Mouse (Mus musculus) 3T3-L1 (cell line): ENCODE measurements around the gene Armc12.

Source experiments
- DNase-seq: peaks from one replicate; pipeline ENCODE4 v3.0.0-alpha.2; 2015; ENCODE audit warnings: low read depth, low spot score

Armc12 gene

DNA sequence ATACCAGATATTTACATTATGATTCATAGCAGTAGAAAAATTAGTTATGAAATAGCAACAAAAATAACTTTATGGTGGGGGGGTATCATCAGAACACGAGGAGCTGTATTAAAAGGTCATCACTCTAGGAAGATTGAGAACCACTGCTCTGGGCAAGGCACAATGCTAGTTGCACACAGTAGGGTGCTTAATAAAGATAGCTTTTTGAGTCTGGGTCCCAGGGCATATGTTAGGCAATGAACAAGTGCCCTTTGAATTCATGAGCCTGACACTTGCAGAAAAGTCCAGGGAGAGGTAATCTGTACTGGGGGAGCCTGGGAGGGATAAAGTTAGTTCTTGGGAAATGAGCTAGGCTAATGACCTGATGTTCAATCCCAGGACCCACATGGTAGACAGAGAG is 17.3 kb upstream of the Armc12 start:
- no peak for DNase-seq

DNA sequence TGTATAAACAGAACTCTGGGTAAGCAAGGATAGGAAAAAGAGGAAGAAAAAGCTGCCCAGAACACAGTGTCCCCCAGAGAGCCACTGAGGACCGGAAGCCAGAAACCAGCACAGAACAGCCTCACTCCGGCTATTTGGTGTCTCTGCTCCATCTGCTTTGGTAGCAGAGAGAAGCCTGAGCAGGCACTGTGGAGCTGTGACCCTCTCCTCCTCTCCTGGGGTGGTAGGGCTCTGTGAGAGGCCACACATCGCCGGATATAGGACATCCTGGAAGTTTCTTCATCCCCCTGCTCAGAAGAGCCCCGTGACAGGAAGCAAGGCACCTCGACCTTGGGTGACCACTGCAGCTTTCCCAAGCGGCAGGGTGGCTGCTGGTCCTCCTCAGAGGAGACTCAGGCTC is 16.8 kb upstream of the Armc12 start:
- DNase-seq: no peak

- DNase-seq: no peak
Measured at GRCm38 (mm10) chr17:28514555-28514954, 16.1 kb upstream of the Armc12 start.

GRCm38 (mm10) chr17:28515431-28516341 is 14.9 kb upstream of the Armc12 start:
- peak; percentile 26 for DNase-seq

GRCm38 (mm10) chr17:28516881-28517280 is 13.7 kb upstream of the Armc12 start:
- no peak for DNase-seq

- no peak for DNase-seq
Measured at GRCm38 (mm10) chr17:28517441-28517955, 13.1 kb upstream of the Armc12 start, which contains the start of gene Fkbp5. Gene Fkbp5 (minus strand): TSS chr17:28517527.

DNA sequence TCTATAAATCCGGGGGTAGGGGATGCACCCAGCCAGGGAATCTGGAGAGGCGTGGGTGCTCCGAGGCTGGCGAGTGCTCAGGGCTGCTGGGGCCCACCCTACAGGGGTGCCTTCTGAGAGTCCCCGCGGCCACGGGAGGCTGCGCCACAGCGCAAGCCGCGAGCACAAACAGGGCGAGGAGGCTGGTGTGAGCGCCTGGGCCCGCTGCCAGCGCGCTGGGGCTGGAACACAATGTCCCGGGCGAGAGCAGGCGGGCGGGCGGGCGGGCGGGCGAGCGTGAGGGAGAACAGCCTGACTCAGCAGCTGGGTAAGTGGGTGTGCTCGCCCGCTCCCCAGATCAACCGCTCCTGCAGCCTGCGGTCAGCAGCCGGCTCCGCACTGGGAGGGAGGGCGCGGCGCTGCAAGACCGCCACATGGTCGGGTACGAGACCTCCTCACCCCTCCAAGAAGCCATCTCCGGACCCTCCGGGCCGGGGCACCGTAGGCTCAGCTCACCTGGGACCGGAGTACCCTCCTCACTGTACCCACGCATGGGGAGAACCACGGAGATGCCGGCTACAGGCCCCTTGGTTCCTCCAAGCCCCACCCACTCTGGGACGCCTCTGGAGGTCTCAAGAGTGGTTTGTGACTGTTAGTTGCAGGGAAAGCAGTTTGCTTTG is 12.5 kb upstream of the Armc12 start:
- no peak for DNase-seq

GRCm38 (mm10) chr17:28518615-28519071 is 12.0 kb upstream of the Armc12 start:
- DNase-seq: no peak

DNA sequence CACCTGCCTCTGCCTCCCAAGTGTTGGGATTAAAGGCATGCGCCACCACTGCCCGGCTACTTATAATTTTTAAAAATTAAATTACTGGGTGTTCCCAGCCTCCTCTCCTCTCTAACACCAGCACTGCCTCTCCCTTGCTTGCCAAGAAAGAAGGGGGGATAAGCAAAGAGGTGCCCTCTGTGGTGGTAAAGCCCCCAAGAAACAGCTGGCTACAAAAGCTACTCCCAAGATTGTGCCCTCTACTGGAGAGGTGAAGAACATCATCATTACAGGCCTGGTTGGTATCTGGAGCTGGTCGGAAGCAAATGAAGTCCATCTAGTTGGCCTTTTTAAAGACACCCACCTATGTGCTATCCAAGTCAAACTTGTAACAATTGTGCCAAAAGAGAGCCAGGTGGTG is 10.8 kb upstream of the Armc12 start:
- DNase-seq: no peak

DNA sequence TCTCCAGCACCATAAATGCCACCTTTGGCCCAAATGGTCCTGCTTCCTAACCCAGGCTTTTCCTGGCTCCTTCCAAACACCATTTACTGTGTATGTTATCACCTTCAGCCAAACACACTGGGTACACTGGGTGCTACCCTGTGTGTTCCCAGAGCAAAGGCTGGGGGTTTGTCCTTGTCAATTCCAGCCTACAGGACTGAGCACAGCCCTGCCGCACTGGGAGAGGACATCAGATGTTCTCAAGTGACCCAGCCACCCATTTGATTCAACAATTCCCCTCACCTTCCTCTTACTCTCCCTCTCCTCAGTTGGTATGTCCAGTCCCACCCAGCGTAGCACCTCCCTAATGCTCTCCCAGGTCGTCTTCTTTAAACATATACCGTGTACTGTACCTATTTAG is 10.0 kb upstream of the Armc12 start:
- no peak for DNase-seq

DNA sequence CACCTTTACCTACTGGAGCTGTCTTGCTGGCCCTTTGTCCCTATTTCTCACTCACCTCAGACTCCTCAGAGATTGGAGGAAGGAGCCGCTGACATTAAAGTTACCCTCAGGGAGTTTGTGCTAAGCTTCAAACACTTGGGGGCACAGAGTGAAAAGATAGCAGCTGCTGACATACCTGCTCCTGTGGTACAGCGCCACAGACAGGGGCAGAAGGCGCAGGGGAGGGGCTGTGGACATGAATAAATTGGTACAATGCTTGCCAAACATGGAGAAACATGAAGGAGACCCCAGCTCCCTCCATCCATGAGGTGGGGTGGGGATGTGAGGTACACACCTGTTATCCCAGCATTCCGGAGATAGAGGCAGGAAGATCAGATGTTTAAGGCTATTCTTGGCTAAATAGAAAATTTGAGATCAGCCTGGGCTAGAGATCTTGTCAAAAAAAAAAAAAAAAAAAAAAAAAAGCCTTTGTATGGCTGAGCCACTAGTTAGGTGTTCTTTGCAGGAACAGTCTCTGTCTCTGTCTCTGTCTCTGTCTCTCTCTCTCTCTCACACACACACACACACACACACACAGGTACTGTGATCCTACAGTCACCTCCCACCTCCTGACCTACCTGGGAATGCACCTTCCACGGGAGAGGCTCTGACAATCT is 9.4 kb upstream of the Armc12 start:
- DNase-seq: no peak

DNA sequence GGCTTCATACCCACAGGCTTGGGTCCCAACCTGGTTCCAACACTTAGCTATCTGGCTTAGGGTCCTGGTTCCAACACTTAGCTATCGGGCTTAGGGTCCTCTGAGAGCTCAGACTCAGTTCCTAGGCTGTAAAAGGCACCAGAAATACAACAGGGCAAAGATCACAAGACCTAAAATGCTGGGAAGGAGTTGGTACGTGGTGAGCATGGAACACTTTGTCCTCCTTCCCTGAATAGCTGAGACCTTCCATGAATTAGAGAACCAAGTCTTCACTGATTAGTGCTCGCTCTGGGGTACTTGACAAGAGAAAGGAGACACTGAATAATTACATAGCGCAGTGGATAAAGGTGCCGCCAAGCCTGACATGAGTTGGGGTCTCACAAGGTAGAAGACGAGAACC is 8.7 kb upstream of the Armc12 start:
- DNase-seq: no peak

- peak; percentile 82 for DNase-seq
Measured at GRCm38 (mm10) chr17:28522623-28523354, 7.8 kb upstream of the Armc12 start.

GRCm38 (mm10) chr17:28523355-28524008 is 7.1 kb upstream of the Armc12 start:
- DNase-seq: no peak

DNA sequence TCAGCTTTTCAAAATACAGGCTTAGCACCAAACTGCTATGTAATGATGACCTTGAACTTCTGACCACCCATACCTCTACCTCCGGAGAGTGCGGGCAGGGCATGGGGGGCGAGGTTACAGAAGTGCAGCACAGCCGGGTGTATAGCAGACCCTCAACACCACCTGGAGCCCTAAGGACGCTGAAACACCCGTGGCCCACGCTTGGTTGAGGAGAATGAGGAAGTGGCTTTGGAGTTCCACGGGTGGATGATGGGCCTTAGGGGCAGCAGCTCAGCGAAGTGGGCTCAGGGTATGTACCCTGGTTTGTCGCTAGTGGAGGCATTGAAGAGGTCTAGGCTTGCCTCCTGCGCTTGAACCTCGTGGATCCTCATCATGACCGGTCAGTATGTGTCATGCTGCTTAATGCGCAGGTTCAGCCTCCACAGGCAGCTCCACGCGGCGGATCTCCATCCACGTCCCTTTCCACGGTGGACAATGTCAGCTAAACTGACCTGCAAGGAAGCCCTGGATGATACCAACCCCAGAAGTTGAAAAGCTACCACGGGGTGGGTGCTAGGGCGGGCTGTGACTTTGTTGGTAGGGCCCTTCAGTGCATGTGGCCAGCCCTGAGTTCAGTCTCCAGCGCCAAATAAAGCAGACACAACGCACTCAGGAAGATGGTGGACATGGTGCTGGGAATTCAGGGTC is 6.5 kb upstream of the Armc12 start:
- DNase-seq: no peak

DNA sequence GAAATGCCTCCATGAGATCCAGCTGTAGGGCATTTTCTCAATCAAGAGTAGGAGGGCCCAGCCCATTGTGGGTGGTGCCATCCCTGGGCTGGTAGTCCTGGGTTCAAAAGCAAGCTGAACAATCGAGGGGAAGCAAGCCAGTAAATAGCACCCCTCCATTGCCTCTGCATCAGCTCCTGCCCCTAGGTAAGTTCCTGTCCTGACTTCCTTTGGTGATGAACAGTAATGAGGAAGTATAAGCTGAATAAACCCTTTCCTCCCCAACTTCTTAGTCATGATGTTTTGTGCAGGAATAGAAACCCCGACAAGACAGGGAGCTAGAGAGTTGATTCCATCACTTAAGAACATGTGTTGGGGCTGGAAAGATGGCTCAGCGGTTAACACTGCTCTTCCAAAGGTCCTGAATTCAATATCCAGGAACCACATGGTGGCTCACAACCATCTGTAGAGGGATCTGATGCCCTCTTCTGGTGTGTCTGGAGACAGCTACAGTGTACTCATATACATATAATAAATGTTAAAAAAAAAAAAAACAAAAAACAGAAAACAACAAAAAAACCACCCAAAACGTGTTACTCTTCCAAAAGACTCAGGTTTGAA is 5.7 kb upstream of the Armc12 start:
- peak; percentile 28 for DNase-seq

DNA sequence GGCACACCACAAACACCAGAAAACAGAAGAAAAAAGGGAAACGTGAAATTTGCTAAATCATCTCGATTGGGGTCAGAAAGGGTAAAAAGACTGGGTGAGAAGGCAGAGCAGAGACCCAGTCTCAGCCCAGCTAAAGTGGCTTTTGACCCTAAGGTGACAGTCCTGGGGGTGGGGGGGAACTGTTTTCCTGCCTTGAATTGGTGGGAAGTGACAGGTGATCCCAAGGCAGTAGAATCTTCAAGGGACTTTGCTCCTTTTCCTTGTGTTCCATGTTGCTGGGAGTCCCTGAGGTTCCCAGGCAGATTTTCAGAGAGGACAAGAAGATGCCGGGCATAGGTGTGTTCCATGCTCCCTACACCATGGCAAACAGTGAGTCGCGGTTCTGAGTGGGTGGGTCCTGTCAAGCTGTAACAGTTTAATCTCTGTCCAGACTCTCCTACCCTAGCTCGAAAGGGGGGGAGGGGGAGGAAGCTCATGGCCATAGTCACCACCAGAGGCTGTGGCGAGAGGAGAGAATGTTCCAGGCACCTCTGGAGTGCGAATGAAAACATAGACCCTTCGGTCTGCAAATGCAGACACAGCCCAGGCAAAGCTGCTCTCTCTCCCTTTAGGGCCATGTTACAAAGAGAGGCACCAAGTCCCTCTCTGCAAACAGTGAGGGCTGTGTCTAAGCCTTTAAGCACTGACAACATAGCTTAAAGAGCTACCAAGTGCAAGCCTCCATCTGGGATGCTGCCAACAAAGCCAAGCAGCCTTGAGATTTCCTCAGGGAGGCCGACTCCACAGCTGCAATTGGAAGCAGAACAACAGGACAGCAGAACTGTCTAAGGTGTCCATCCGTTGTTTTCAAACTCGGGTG is 3.2 kb upstream of the Armc12 start:
- DNase-seq: no peak

DNA sequence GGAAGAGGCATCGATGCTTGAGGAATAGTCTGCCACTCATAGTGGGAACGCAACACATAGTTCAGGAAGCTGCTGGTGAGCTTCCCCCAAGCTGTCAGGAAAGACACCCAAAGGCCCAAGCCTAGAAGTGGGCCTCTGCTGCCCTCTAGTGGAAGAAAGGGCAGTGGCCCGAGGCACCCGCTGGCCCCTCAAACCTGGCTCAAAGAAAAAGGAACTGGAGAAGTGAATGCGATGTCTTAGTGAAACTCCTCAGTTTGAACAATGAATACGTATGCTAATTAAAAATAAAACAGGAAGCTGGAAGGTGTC is 2.6 kb upstream of the Armc12 start:
- peak; percentile 89 for DNase-seq

DNA sequence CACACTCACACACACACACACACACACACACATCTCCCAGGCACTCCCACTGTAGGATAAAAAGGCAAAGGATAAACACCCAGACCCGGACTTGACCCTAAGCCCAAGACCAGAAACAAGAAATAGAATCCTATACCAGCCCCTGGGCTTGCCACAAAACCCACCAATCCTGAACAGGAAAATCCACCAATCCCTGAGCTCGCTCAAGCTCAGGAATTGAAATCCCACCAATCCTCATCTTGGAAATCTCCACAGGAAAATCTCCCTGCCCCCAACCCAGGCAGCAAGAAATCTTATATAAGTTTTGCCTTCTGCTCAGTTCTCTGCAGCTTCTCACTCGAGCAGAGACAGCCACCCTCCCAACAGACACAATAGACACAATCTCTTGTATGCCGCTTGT is 1.5 kb upstream of the Armc12 start:
- DNase-seq: no peak
